Mouse (Mus musculus): ENCODE measurements around the gene Srsf6.

GRCm38 (mm10) chr2:162905902-162906301 lies 25.4 kb upstream of the Srsf6 start:
- no peak for TF ChIP-seq POLR2A (IDR thresholded peaks at IDR 0.05; ENCODE audit: extremely low read depth, insufficient read depth, low read length)
- TF ChIP-seq CTCF (IDR thresholded peaks at IDR 0.05; ENCODE audit: low read depth, low read length), result no peak
